Mouse (Mus musculus): ENCODE measurements around the gene Ccl11. TPM values are rescaled to one million over a fixed set of nuclear protein-coding genes. Genes with fewer than 3 reads are reported as not detected.
A peak's percentile ranks its signal among the peaks of the same experiment; 100 is the strongest.

The Ccl11 gene
- 1 to 10 TPM in 1 of 2 experiments, under 1 TPM in 1; 0.48 to 1.9 TPM for total RNA-seq (2021)

GRCm38 (mm10) chr11:82057646-82058045 lies at the start of gene Ccl11:
Gene Ccl11, plus strand, starts transcription at chr11:82057823.
- no peak for DNase-seq (ENCODE audit: low spot score)
- intact Hi-C loops (cut with DNase I) = no loop called here

GRCm38 (mm10) chr11:82010115-82010514 lies 47.5 kb upstream of the Ccl11 start:
- DNase-seq (ENCODE audit: low spot score) = no peak
- intact Hi-C loops (cut with DNase I) = no loop called here

- DNase-seq (ENCODE audit: low spot score) = no peak
- intact Hi-C loops (cut with DNase I) = no loop called here
These were observed 46.0 kb upstream of the Ccl11 start for GRCm38 (mm10) chr11:82011411-82012193.

- intact Hi-C loops (cut with DNase I) = no loop called here
- no peak for DNase-seq (ENCODE audit: low spot score)
These were observed 43.9 kb upstream of the Ccl11 start for GRCm38 (mm10) chr11:82013756-82014155.

DNA sequence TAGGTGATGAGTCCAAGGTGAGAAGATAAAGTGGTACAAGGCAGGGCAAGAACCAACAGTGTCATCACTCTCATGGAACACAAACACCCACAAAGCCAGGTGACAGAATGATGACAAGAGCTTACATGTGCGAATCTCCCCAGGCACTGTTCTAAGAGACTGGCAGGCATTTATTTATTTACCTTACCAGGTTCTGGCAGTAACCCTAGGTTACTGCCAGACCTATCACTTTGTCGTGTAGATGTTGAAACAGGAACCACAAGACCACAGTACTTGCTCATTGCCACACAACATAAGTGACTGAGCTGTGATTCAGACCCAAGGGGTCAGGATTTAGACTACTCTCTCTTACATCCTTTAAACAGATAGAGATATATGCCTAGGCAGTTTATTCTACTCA lies 42.6 kb upstream of the Ccl11 start:
- DNase-seq (ENCODE audit: low spot score) = no peak
- intact Hi-C loops (cut with DNase I) = no loop called here

- intact Hi-C loops (cut with DNase I) = no loop called here
These were observed 41.3 kb upstream of the Ccl11 start for GRCm38 (mm10) chr11:82016181-82016780.

GRCm38 (mm10) chr11:82019389-82019788 lies 38.2 kb upstream of the Ccl11 start:
- no peak for DNase-seq (ENCODE audit: low spot score)
- intact Hi-C loops (cut with DNase I) = no loop called here

More at GRCm38 (mm10) chr11:82016181-82016780, 41.3 kb upstream of the Ccl11 start:
- DNase-seq (ENCODE audit: low spot score) = peak; percentile 31

- DNase-seq (ENCODE audit: low spot score) = no peak
- intact Hi-C loops (cut with DNase I) = no loop called here
These were observed 37.8 kb upstream of the Ccl11 start for GRCm38 (mm10) chr11:82019793-82020192.

DNA sequence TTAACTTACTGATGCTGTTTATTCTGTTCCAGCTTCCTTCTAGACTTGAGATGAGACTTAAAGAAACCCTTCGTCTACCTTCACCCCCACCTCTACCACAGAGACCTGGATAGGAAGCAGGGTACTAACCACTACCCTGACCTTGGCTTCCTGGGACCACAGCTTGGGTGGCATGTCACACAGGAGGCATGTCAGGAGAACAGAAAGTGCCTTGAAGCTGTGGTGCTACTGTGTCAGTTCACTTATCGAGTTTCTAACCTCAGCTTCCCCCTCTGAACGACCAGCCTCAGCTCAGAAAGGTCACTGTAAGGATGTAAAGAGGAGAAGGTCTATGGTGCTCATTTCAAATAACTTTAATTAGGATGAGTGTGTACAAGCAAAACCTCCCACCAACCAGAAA lies 36.2 kb upstream of the Ccl11 start:
- intact Hi-C loops (cut with DNase I) = no loop called here

GRCm38 (mm10) chr11:82022504-82023056 lies 35.0 kb upstream of the Ccl11 start:
- DNase-seq (ENCODE audit: low spot score) = no peak
- intact Hi-C loops (cut with DNase I) = no loop called here

More for the DNA sequence above, 36.2 kb upstream of the Ccl11 start:
- DNase-seq (ENCODE audit: low spot score) = no peak

GRCm38 (mm10) chr11:82023769-82024168 lies 33.9 kb upstream of the Ccl11 start:
- intact Hi-C loops (cut with DNase I) = no loop called here
- DNase-seq (ENCODE audit: low spot score) = no peak

- no peak for DNase-seq (ENCODE audit: low spot score)
- intact Hi-C loops (cut with DNase I) = no loop called here
These were observed 27.5 kb upstream of the Ccl11 start for GRCm38 (mm10) chr11:82030171-82030570.

DNA sequence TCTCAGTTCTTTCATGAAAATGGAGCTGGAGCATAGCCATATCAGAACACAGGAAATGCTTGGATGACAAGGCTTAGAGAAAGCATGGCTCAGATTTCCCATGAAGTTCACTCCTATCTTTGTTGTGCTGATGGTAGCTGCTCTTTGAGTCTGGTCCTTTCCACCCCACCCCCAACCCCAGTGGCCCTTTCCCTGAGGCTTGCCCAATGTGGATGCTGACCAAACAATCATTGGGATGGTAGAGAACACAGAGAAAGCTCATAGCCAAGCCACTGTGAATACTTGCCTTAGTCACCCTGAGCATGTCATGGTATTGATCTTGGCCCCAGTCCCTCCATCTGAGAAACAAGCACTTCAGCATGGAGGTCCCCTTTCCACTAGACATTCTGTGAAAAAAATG lies 25.5 kb upstream of the Ccl11 start:
- DNase-seq (ENCODE audit: low spot score) = no peak
- intact Hi-C loops (cut with DNase I) = no loop called here

DNA sequence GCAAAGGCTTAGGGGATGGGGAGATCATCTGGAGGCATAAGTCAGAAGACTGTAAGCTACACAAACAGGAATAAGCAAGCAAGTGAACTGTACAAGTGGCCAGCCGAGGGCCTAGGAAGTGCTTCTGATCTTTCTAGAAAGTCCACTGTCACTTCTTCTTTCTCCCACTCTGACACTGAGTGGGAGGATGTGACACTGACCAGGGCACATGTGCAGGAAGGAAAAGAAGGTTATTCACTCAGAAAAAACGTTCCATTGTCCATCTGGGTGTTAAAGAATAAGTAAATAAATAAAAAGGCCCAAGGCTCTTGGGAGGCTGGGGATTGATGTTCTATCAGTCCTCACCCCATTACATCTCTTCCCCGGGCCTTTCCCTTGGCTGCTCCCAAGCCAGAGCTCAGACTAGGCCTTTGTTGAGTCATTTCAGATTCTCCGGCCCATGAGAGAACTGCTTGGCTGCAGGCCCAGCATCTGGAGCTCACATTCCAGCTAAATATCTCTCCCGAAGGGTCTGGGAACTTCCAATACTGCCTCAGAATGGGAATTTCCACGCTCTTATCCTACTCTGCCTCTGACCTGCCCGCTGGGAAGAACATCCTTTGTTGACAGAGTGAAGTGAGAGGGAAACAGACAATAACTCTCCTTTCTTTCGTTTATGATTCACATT lies 24.8 kb upstream of the Ccl11 start:
- intact Hi-C loops (cut with DNase I) = no loop called here
- DNase-seq (ENCODE audit: low spot score) = peak; percentile 79

DNA sequence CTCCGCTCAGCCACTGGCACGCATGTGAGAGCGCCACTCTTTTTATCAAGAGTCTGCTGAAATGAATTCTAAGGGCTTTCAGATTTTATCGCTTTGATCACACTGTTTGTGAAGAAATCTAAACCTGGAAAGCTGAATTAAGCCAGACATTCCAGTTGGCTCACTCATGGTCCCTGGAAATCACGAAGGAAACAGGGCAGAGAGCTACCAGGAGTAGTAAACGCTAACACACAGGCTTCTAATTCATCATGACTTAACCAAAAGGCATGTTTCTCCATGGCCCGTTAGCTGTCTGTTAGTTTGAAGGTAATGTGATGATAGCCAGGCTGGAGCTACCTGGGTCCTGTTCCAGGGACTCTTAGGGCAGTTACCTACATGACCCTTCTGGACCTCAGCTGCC lies 23.2 kb upstream of the Ccl11 start:
- no peak for DNase-seq (ENCODE audit: low spot score)
- intact Hi-C loops (cut with DNase I) = no loop called here

DNA sequence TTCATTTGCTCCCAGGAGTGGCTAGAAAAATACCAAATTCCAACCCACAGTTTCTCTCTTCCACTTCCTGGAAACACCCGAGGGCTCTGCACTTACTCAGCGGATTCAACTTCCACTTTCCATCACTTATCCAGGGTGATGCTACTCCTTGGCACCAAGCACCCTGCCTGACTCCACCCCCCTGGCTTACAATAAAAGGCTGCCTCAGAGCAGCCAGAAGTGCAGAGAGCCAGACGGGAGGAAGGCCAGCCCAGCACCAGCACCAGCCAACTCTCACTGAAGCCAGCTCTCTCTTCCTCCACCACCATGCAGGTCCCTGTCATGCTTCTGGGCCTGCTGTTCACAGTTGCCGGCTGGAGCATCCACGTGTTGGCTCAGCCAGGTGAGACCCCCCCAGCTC lies 22.3 kb upstream of the Ccl11 start, which contains the start of gene Ccl2:
Gene Ccl2, plus strand, starts transcription at position 216 of the 400 bp plus-strand sequence.
- intact Hi-C loops (cut with DNase I) = loop anchor here (5.0 kb wide), 1 partner anchor 38 kb away; no protein-coding TSS in a partner anchor
- DNase-seq (ENCODE audit: low spot score) = peak; percentile 68

DNA sequence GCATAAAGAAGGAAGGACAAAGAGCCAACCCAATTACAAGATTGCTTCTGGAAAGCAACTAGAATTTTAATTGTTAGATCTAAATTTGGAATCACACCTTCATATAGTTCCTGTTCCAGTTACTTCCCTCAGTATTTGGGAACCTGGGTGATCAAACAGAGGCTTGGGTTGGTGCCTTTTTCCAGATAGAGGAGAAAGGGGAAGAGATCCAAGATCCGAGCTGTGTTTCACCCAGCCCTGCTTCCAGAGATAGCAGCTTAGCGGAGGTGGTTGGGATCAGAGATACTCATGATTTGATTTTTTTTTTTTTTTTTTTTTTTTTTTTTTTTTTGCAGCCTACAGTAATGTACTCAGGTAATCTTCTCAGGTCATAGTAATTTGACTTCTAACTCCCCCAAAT lies 21.8 kb upstream of the Ccl11 start:
- intact Hi-C loops (cut with DNase I) = loop anchor here (5.0 kb wide), 1 partner anchor 39 kb away; no protein-coding TSS in a partner anchor
- DNase-seq (ENCODE audit: low spot score) = no peak

- no peak for DNase-seq (ENCODE audit: low spot score)
- intact Hi-C loops (cut with DNase I) = loop anchor here (5.0 kb wide), 1 partner anchor 41 kb away; no protein-coding TSS in a partner anchor
These were observed 19.1 kb upstream of the Ccl11 start, which contains the start of gene Gm17268 for GRCm38 (mm10) chr11:82038535-82038934. Gene Gm17268, minus strand, starts transcription at chr11:82038562.

DNA sequence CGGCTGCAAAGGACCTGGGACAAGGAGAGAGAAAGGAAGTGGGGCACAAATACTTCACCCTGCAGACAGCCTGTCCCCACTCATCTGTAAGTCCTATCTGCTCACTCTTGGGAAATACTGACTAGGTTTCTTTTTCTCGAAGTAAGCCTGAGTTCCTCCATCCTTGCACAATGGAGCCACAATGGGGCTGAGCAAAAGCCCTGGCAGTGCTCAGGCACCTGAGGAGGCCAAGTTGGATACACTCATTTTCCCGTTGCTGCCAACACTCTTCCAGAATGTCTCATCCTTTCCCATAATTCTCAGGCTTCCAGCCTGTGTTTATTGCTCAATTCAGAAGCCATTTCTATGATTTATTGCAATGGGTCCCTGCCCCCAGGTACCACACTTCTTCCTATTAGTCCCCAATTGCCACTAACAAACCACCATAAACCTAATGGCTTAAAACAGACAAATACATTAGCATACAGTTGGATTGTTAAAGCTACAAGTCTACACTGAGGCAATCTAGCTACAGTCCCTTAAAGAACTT lies 18.4 kb upstream of the Ccl11 start:
- DNase-seq (ENCODE audit: low spot score) = peak; percentile 33
- intact Hi-C loops (cut with DNase I) = loop anchor here (5.0 kb wide), 1 partner anchor 42 kb away; no protein-coding TSS in a partner anchor

DNA sequence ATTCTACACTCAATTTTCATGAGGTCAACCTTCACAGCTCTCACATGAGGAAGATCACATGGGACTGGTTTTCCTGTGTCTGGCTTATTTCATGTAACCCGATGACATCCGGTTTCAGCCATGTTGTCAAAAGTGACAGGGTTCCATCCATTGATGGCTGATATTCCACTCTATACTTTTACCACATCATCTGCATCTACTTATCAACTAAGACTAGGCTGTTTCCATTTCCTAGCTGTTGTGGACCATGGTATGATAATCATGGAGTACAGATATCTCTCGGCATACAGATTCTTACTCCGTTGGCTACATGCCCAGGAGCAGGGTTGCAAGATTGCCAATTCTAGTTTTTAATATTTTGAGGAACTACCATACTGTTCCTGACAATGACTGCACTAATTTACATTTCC lies 15.9 kb upstream of the Ccl11 start:
- intact Hi-C loops (cut with DNase I) = no loop called here
- DNase-seq (ENCODE audit: low spot score) = no peak

Data from heart, postnatal 25 days (tissue).